26 mouse cellular contexts compared by ENCODE assay signal in genomic region chr1:43094206-43094605, GRCm38 (mm10). TPM values are rescaled to one million over a fixed set of nuclear protein-coding genes. Genes with fewer than 3 reads are reported as not detected.
DNase-seq lines count a peak whose midpoint lies in the region; ATAC-seq and TF ChIP-seq lines count a peak whose summit lies in the region.
"Had no signal": no experiment of that assay in that cellular context is flagged by ENCODE, and none has a peak within 500 bp of the region (broad histone marks: within the 10 kb centered on the region; RNA-seq: fewer than 3 reads in every experiment).

No protein-coding gene starts in this region.

- no peak overlapping the region for H3K4me2 ChIP-seq in midbrain, embryonic 11.5 days
- no peak overlapping the region for H3K4me2 ChIP-seq in midbrain, embryonic 13.5 days (replicated peaks)
- no peak overlapping the region for H3K4me2 ChIP-seq in forebrain, postnatal 0 days (ENCODE audit: low read depth)
- H3K4me2 ChIP-seq: embryonic facial prominence, embryonic 13.5 days; embryonic facial prominence, embryonic 15.5 days; forebrain, embryonic 12.5 days had no signal

- H3K36me3 ChIP-seq in midbrain, embryonic 11.5 days (ENCODE audit: control insufficient read depth, insufficient read depth, low read length), result no peaks in the 10 kb centered on the region
- H3K36me3 ChIP-seq in midbrain, embryonic 13.5 days, result no peaks in the 10 kb centered on the region
- H3K36me3 ChIP-seq in forebrain, postnatal 0 days (ENCODE audit: insufficient read depth), result no peaks in the 10 kb centered on the region
- H3K36me3 ChIP-seq: embryonic facial prominence, embryonic 15.5 days; forebrain, embryonic 12.5 days had no signal

- no peak overlapping the region for H3K4me3 ChIP-seq in midbrain, embryonic 11.5 days (ENCODE audit: low read depth, low read length)
- no peak overlapping the region for H3K4me3 ChIP-seq in midbrain, embryonic 13.5 days (replicated peaks)
- no peak overlapping the region for H3K4me3 ChIP-seq in forebrain, postnatal 0 days (ENCODE audit: low read depth, low read length)
- H3K4me3 ChIP-seq: embryonic facial prominence, embryonic 13.5 days; embryonic facial prominence, embryonic 15.5 days; erythroblast, embryonic 14.5 days; forebrain, embryonic 10.5 days; forebrain, embryonic 12.5 days had no signal

- no peak for ATAC-seq in midbrain, embryonic 11.5 days (ENCODE audit: low FRiP score)
- ATAC-seq in midbrain, embryonic 13.5 days, result no peak
- no peak for ATAC-seq in forebrain, postnatal 0 days
- ATAC-seq: CD4-positive, CD25-positive, alpha-beta regulatory T cell, adult 4 months; forebrain, embryonic 14.5 days; forebrain, embryonic 16.5 days had no signal

- H3K27ac ChIP-seq in midbrain, embryonic 11.5 days (ENCODE audit: low read depth, low read length), result no peak overlapping the region
- no peak overlapping the region for H3K27ac ChIP-seq in midbrain, embryonic 13.5 days
- H3K27ac ChIP-seq in forebrain, postnatal 0 days (ENCODE audit: low read depth, low read length), result no peak overlapping the region
- H3K27ac ChIP-seq: embryonic facial prominence, embryonic 13.5 days; embryonic facial prominence, embryonic 15.5 days; forebrain, embryonic 10.5 days; forebrain, embryonic 12.5 days had no signal

- DNase-seq in heart, adult 11 months, result peak; percentile 63
- no peak for DNase-seq in heart, adult 9 months (ENCODE audit: low spot score in 2 of 2)
- DNase-seq in midbrain, embryonic 11.5 days (ENCODE audit: low spot score, missing footprints), result peak; percentile 44
- DNase-seq in ZHBTc4 (ENCODE audit: low read depth, low spot score), result peak; percentile 43
- DNase-seq in forebrain, postnatal 0 days, result no peak
- DNase-seq: adrenal gland, adult 2 months; adrenal gland, postnatal 10 days; adrenal gland, postnatal 25 days; B cell, adult 2 months; cerebellum, adult 11 months; cerebellum, adult 18-20 months; cerebellum, adult 8-10 months; cerebellum, adult 9-11 months; cerebellum, postnatal 14 days; cerebellum, postnatal 36 days; embryo, embryonic 11 days had no signal

- H3K9ac ChIP-seq in midbrain, embryonic 11.5 days (ENCODE audit: low read length), result no peak overlapping the region
- H3K9ac ChIP-seq in midbrain, embryonic 13.5 days (replicated peaks), result no peak overlapping the region
- no peak overlapping the region for H3K9ac ChIP-seq in forebrain, postnatal 0 days
- H3K9ac ChIP-seq: embryonic facial prominence, embryonic 13.5 days; embryonic facial prominence, embryonic 15.5 days; forebrain, embryonic 12.5 days had no signal

- 89% methylated on average over 2 of the region's 2 CpGs for WGBS in midbrain, embryonic 11.5 days
- WGBS in midbrain, embryonic 13.5 days, result 82% methylated on average over 2 of the region's 2 CpGs
- WGBS in forebrain, postnatal 0 days, result 72% methylated on average over 2 of the region's 2 CpGs

- no peak for TF ChIP-seq CTCF in forebrain, postnatal 0 days (IDR thresholded peaks at IDR 0.05; ENCODE audit: low read depth)

- no peaks in the 10 kb centered on the region for H3K9me3 ChIP-seq in midbrain, embryonic 11.5 days (ENCODE audit: control insufficient read depth, low read length)
- no peaks in the 10 kb centered on the region for H3K9me3 ChIP-seq in midbrain, embryonic 13.5 days
- H3K9me3 ChIP-seq in forebrain, postnatal 0 days (ENCODE audit: low read length), result no peaks in the 10 kb centered on the region
- H3K9me3 ChIP-seq: embryonic facial prominence, embryonic 13.5 days; embryonic facial prominence, embryonic 15.5 days; forebrain, embryonic 10.5 days; forebrain, embryonic 12.5 days had no signal

- peaks cover 15% of the 10 kb centered on the region for H3K4me1 ChIP-seq in midbrain, embryonic 11.5 days (ENCODE audit: control insufficient read depth, insufficient read depth, low read length)
- peaks cover 42% of the 10 kb centered on the region for H3K4me1 ChIP-seq in midbrain, embryonic 13.5 days (replicated peaks)
- H3K4me1 ChIP-seq in forebrain, postnatal 0 days (ENCODE audit: insufficient read depth), result peaks cover 11% of the 10 kb centered on the region

- peaks cover 12% of the 10 kb centered on the region; the same call in 1 of the 2 replicates for H3K27me3 ChIP-seq in midbrain, embryonic 11.5 days (ENCODE audit: control insufficient read depth, insufficient read depth, low read length)
- H3K27me3 ChIP-seq in midbrain, embryonic 13.5 days, result peaks cover 17% of the 10 kb centered on the region; the same call in 1 of the 2 replicates
- no peaks in the 10 kb centered on the region for H3K27me3 ChIP-seq in forebrain, postnatal 0 days (ENCODE audit: insufficient read depth, low read length)
- H3K27me3 ChIP-seq: CH12.LX; embryonic facial prominence, embryonic 13.5 days; embryonic facial prominence, embryonic 15.5 days; forebrain, embryonic 12.5 days had no signal

RNA-seq across cellular contexts. Expression of gene Tgfbrap1, which starts 4.2 kb away (rescaled TPM):
- 13.3 and 13.8 TPM in 2 replicates for polyA plus RNA-seq in midbrain, embryonic 11.5 days (2014; fragmentation: Nextera tagmentation; extraction: Ambion mirVana)
- 16.7 TPM in 2 replicates for polyA plus RNA-seq in midbrain, embryonic 13.5 days (2015; fragmentation: Nextera tagmentation; extraction: Ambion mirVana)
- total RNA-seq in forebrain, postnatal 0 days (2014; rRNA removed), result 32.8 and 39.3 TPM in 2 replicates
- 12.8 and 15.8 TPM in 2 replicates for polyA plus RNA-seq in forebrain, postnatal 0 days (2015; fragmentation: Nextera tagmentation; extraction: Ambion mirVana)

RNA-seq across cellular contexts. Expression of gene AI597479, which starts 4.3 kb away (rescaled TPM):
- polyA plus RNA-seq in midbrain, embryonic 11.5 days (2014; fragmentation: Nextera tagmentation; extraction: Ambion mirVana), result 41.7 and 48.1 TPM in 2 replicates
- polyA plus RNA-seq in midbrain, embryonic 13.5 days (2015; fragmentation: Nextera tagmentation; extraction: Ambion mirVana), result 50.0 and 50.3 TPM in 2 replicates
- total RNA-seq in forebrain, postnatal 0 days (2014; rRNA removed), result 45.7 and 46.7 TPM in 2 replicates
- polyA plus RNA-seq in forebrain, postnatal 0 days (2015; fragmentation: Nextera tagmentation; extraction: Ambion mirVana), result 28.4 and 37.0 TPM in 2 replicates

Comparison
In these comparisons a context has a peak if more than half of its experiments do, and no peak if none do; other contexts are left out.
1. DNase-seq: peak in heart, adult 11 months (single experiment), midbrain, embryonic 11.5 days (single experiment) and ZHBTc4 (single experiment); none in heart, adult 9 months (0 of 2) and forebrain, postnatal 0 days (single experiment).